Mouse (Mus musculus) kidney, postnatal 10 days (tissue): ENCODE results near the gene Crybb2.
A peak's percentile ranks its signal among the peaks of the same experiment; 100 is the strongest.

Source experiments
- DNase-seq: peaks from one replicate; pipeline ENCODE4 v3.0.0; 2021; ENCODE audit warnings: mixed read lengths

Gene Crybb2

DNA sequence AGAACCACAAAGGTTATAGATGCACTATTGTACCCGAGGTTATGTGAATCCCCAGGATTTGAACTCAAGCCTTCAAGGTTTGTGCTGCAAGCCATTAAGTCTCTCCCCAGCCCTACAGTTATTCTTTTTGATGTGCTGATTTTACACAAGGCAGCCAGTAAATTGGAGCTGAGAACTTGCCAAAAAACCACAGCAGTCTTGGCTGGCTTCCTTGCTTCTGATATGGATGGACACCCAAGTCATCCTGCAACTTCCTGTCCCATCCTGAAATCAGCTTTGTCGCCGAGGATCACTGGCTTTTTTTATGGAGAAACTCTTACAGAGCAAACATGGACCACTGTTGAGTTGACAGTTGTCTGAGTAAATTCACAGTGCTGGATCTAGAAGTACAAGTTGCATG is 39.8 kb downstream of the Crybb2 start:
- peak; percentile 56 for DNase-seq

DNA sequence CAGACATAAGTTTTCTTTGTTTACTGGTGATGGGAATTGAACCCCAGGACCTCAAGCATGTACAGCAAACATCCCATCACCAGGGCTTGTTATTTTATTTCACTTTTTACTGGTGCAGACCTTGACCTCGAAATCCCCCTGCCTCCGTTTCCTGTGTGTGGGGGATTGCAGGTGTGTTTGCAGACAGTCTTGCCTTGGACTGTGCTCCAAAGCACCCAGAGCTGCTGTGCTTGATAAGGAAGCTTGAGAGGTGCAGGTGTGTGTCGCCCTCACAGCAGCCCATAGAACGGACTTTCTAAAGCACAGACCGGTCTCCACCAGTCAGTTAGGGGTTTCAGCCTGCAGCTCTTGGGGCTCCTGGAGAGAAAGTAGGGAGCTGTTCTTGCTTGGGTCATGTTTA is 43.2 kb downstream of the Crybb2 start:
- DNase-seq, result no peak

DNA sequence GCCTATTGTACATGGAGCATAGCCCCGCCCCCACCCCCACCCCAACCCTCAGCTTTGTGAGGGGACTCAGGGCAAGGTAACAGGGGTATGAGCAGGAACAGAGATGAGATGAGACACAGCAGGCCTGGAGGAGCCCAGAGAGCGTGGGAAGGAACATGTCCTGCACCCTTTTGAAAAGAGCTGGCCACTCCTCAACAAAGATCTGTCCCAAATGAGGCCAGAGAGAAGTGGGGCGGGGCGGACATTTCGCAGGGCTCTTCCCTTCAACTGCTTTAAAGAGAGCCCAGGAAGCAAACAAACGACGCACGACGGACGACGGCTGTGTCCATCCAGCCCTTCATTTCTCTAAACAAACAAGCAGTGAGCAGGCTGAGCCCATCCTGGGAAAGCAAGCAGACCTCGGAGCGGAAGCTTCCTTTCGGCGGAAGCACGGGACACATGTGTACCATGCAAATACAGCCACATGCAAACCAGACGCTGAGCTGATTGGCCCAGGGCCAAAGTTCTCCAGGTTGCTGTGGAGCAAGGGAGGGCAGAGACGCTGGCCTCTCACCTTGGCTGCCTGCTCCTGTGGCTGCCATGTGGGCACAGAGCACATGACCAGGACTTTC is 45.7 kb downstream of the Crybb2 start:
- DNase-seq, result peak; percentile 78

DNA sequence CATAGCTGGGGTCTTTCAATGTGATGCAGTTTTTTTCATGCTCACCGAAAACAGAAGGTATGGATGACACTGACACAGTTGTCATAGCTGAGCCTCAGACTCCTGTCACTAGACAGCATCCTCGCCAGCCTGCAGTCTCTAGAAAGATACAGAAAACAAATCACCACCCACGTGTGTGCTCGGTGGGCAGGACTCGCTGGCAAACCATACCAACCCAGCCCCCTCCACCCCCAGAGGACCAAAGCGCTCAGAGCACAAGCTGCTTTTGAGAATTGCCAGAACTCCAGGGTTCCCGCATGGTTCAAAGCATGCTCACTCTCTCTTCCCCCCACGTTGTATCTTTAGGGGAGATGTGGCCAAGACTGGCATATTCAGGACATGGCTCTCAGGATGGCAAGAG is 51.7 kb downstream of the Crybb2 start:
- no peak for DNase-seq

DNA sequence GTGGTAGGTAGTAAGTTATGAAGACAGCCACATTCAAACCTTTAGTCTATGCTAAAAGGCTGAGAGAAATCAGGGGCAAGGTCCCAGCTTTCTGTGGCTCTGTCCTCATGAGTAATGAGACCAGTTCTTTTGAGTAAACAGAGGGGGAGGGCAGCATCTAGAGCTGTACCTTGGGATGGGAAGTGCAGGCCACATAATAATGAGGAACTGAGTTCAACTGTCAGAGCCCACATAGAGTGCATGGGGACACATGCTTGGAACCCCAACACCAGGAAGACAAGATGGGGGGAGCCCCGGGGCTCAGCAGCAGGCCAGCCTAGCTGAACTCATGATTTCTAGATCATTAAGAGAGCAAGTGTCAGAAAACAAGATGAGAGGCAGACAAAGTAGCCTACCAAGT is 52.9 kb downstream of the Crybb2 start:
- no peak for DNase-seq

DNA sequence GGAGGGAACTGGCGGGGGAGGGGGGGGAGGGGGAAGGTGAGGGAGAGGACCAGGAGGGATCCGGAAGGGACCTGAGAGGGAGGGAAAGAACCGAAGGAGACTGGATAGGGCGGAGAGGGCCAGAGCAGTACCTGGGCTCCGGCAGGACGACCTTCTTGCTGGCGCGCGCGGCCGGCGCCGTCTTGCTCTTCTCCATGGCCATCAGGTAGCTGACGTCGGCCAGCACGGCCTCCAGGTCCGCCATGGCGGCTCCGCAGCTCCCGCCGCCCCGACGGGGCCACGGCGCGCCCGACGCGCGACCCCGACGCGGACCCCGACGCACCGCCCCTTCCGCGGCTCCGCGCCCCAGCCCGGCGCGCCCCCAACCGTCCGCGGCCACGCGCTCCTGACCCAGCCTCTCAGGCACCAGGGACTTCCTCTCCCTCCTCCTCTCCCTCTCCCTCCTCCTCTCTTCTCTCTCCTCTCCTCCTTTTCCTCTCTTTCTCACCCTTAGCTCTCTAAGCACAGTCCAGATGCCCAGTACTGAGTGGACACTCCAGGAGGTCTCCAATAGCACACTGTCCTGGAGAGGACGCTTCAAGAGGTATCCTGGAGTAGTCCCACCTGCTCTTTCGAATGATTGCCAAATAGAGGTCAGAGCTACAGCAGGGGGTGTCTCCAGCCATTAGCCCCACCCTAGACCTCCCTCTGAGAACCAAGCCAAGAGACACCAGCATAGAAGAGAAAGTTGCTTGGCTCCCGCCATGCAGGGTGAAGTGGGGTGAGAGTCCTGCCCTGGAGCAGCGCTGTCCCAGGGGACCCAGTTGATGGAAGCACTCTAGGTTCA is 54.5 kb downstream of the Crybb2 start, which contains the start of gene Grk3:
Gene Grk3 (minus strand): TSS at position 556 of the 826 bp plus-strand sequence.
- DNase-seq, result peak; percentile 87

DNA sequence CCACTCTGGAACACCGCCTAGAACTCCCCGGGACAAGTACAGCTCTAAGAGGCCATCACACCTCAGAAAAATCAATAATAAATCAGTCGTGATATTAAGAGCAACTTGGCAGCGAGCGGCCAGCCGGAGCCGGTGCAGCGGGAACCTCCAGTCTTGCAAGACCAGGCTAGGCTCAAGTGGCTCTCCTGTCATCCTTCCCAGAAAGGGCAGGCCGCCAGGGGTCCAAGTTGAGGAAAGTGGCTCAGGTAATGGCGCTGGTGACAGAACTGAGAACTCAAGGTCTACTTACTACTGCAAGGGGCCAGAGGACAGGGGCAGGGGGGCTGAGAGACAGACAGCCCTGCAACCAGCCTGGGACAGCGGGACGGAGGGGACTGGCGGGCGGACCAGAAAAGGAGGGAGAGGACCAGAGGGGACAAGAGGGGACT is 55.1 kb downstream of the Crybb2 start:
- peak; percentile 67 for DNase-seq

DNA sequence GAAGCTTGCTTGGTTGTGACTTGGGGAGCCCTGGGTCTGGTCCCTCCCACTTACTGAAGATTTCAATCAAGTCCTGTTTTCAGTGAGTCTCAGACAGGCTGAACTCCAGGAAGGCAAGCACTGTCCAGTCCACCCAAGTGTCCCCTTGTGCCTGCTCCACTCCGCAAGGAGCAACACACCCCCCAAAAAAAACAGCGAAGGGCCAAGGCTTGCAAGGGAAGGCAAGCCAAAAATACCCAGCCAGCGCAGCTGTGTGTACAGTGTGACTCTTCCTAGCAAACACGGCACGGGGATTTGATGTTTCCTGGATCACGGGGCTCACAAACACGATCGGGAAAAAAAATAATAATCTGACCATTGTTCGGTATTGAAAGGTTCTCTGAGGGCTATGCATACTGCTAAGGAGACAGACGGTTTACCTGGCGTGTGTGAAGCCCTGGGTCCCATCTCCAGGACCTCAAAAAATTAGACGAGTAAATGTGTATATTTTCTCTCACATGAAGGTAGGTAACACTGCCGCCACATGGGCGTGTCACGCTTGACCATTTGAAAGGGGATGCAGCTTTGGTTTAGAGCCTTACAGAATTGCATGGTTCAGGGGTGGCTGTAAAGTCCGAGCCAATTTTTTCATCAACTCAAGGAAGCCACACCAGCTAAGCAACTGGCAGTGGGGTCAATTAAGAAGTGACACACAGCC is 55.7 kb downstream of the Crybb2 start:
- peak; percentile 33 for DNase-seq

DNA sequence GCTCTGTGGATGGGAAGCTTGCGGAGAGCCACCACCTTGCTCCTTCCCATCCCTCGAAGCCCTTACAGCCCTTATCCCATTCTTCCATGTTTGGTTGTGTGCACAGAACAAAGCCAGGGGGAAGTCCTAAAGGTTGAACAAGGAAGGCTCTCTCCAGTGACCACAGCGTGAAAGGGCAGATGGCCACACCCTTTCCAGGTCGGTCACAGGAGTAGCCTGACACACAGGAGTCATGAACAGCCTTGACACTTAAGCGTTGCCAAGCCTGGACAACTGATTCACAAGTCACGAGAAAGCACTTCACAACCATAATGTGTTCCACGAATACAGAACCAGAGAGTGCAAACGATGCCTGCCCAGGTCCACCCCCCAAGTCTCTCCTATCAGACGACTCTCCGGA is 58.0 kb downstream of the Crybb2 start:
- no peak for DNase-seq

DNA sequence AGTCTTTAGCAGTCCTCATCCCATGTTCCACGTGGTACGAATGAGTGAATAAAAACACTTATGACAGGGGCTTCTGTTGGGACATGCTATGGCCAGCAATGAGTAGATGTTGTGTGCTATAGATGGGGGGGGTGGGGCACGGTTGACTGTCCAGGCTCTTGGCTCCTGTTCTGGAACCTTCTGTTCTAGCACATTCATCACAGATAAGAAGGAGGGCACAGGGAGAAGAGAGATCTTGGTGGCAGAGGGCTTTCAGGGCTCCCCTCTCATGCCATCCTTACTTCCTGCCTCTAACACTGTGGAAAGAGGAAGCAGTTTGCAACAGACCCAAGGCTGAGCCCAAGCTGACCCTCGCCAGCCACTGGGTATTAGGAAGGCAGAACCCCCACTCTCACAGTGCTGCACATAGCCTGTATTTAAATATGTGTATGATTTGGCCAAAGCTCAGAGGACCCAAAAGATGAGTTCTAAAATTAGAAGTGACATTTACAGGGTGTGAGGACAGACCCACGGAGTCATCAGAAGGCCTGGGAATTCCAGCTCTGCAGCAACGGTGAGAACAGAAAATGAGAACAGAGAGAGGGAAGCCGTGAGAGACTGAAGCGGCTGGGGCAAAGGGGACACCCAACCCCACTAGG is 60.6 kb downstream of the Crybb2 start:
- no peak for DNase-seq

DNA sequence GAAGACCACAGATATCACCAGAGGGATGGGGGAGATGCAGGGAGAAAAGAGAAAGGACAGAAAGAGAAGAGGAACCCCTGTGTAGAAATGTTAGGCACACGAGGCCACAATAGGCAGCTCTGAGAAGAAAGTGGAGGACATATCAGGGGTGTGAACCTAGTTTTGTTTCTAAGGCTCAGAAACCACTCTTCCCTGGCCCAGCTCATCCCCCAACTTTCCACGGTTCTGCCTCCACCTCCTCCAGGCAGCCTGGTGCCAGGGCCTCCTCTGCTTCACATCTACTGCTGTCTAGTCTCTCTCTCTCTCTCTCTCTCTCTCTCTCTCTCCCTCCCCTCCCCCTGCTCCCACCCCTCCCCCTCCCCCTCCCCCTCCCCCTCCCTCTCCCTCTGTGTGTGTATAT is 61.4 kb downstream of the Crybb2 start:
- no peak for DNase-seq
